Mouse (Mus musculus) c-Kit-positive CD71-negative TER-119-negative erythroid progenitor cells, embryonic 14.5 days (primary cell): ENCODE data around the gene Vmn2r53.
"Not testable (repeated sequence)": the region's sequence is repeated elsewhere in the genome, so short reads cannot be mapped to it uniquely, and the experiment has no call there.

ENCODE experiments used
- DNase-seq: peaks from one replicate; pipeline ENCODE4 v3.0.0-alpha.2; 2013; ENCODE audit warnings: low read depth

The Vmn2r53 gene

DNA sequence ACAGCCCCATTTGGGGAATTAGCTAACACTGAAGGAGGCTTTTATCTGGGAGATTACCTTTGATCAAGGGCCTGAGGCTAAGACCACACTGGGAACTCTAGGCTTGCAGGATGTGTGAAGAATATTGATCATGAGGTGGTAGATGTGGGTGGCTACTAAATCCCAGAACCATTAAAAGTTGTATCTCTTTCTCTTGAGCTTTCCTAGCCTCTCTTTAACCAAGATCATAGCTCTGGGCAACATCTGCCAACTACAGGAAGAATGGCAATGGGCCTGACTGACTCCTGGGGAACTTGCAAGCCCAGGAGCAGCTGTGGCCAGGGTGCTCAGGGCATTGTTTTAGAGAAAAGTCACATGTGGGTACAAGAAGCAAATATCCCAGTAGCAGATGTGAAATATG is at the start of gene Vmn2r53:
TSS of gene Vmn2r53 (minus strand) at position 101 of the 400 bp plus-strand sequence.
- DNase-seq: no peak

DNA sequence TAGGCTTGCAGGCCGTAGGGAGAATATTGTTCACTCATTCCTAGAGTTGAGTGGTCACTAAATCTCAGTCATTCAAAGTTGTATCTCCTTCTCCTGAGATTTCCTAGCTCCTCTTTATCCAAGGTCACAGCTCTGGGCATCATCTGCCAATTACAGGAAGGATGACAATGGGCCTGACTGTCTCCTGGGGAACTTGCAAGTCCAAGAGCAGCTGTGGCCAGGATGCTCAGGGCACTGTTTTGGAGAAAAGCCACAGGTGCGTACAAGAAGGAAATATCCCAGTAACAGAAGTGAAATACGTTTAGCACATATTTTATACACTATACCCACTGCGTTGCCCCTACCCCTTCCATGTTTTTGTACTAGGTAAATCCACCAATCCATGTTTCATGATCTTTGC is 31.6 kb upstream of the Vmn2r53 start, which contains the start of gene Vmn2r54:
TSS of gene Vmn2r54 (minus strand) at position 101 of the 400 bp plus-strand sequence.
- DNase-seq: not testable (repeated sequence)
